Mouse (Mus musculus): Measurements from ENCODE around the gene Exoc3l.
"Not testable (repeated sequence)": the region's sequence is repeated elsewhere in the genome, so short reads cannot be mapped to it uniquely, and the experiment has no call there.

DNA sequence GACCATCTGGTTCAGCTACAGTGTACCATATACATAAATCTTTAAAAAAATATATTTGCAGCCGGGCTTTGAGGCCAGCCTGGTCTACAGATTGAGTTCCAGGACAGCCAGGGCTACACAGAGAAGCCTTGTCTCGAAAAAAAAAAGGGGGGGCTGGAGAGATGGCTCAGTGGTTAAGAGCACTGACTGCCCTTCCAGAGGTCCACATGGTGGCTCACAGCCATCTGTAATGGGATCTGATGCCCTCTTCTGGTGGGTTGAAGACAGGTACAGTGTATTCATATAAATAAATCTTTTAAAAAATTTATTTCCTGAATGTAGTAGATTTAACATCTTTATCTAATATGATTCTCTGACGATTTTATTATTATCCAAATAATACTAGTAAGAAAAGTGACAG is 4.1 kb downstream of the Exoc3l start:
- not testable (repeated sequence) for TF ChIP-seq POLR2A (IDR thresholded peaks at IDR 0.05; ENCODE audit: low read depth, low read length); CTCF (IDR thresholded peaks at IDR 0.05; ENCODE audit: borderline replicate concordance, insufficient read depth, low read length)
